Mouse (Mus musculus) neural tube, embryonic 15.5 days (tissue): ENCODE measurements at regions not wholly inside any gene's neighbourhood (a gene's known extent, or its start where the extent isn't known, plus 50 kb on each side); places are given as distances from the start of the nearest gene placed in this dataset.

Source experiments
- ATAC-seq: fragments of 200-750 bp; cut with Nextera tagmentation; 2 replicates; pipeline ENCODE4 v1.8.0; 2017; ENCODE audit warnings: mild to moderate bottlenecking, moderate TSS enrichment, moderate library complexity; ENCODE audit not compliant: low FRiP score
- H3K27ac ChIP-seq: fragments of 300-500 bp; sonication (generic); replicated peaks from 2 replicates; pipeline ENCODE4 v1.5.1; 2015; ENCODE audit warnings: mild to moderate bottlenecking, inconsistent platforms
- H3K27me3 ChIP-seq: fragments of 300-500 bp; sonication (generic); replicated peaks from 2 replicates; pipeline ENCODE4 v1.6.1; 2015; ENCODE audit warnings: inconsistent platforms
- H3K36me3 ChIP-seq: fragments of 300-500 bp; sonication (generic); 2 replicates; pipeline ENCODE4 v1.6.1; 2015; ENCODE audit warnings: inconsistent platforms
- H3K4me1 ChIP-seq: fragments of 300-500 bp; sonication (generic); 2 replicates; pipeline ENCODE4 v1.6.1; 2015; ENCODE audit warnings: inconsistent platforms
- H3K4me2 ChIP-seq: fragments of 300-500 bp; sonication (generic); 2 replicates; pipeline ENCODE4 v1.6.1; 2015; ENCODE audit warnings: inconsistent platforms, mild to moderate bottlenecking, moderate library complexity
- H3K4me3 ChIP-seq: fragments of 300-500 bp; sonication (generic); replicated peaks from 2 replicates; pipeline ENCODE4 v1.5.1; 2015; ENCODE audit warnings: mild to moderate bottlenecking, inconsistent platforms
- H3K9ac ChIP-seq: fragments of 300-500 bp; sonication (generic); replicated peaks from 2 replicates; pipeline ENCODE4 v1.6.1; 2015; ENCODE audit warnings: mild to moderate bottlenecking, inconsistent platforms
- H3K9me3 ChIP-seq: fragments of 300-500 bp; sonication (generic); replicated peaks from 2 replicates; pipeline ENCODE4 v1.6.1; 2016; ENCODE audit warnings: inconsistent platforms
- WGBS: fragments of 180-500 bp; shearing (Covaris S2); methylation state at CpG from one replicate; pipeline ENCODE4 v1.1.7; 2015; ENCODE audit warnings: mixed read lengths; 5-methylcytosine and 5-hydroxymethylcytosine counted together

- no peak overlapping the region for H3K9ac ChIP-seq
- WGBS: 62% methylated on average over 4 of the region's 4 CpGs
- ATAC-seq: peak; percentile 47; the same call in 1 of the 2 replicates
- H3K4me1 ChIP-seq: no peaks in the 10 kb centered on the region
- H3K9me3 ChIP-seq: no peaks in the 10 kb centered on the region
- no peaks in the 10 kb centered on the region for H3K36me3 ChIP-seq
- H3K4me2 ChIP-seq: no peak overlapping the region
- H3K27me3 ChIP-seq: no peaks in the 10 kb centered on the region
- no peak overlapping the region for H3K4me3 ChIP-seq
- H3K27ac ChIP-seq: no peak overlapping the region
Observed at GRCm38 (mm10) chr3:135971611-135972010, 146.5 kb downstream of the Slc39a8 start.

DNA sequence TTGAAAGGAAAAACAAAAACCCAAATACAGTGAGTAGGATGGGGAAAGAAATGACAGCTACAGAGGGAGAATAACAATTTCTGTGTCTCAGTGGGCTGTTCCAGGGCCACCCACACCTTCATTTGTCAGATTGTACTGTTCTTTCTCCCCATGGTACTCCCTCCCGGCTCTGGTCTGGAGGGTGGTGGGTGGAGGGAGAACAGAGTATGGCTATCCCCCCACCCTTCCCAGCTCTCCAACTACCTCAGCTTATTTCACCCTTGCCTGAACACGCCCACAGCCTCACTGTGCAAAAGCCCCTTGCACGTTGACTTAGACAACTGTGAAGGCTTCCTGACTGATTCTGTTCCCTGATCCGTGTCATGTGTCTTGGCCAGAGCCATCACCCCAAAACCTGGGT, 147.3 kb downstream of the Slc39a8 start:
- WGBS: 86% methylated on average over 4 of the region's 4 CpGs
- Histone ChIP-seq H3K36me3 (no peaks in the 10 kb centered on the region), H3K27ac (no peak overlapping the region), H3K4me1 (no peaks in the 10 kb centered on the region), H3K27me3 (no peaks in the 10 kb centered on the region), H3K4me3 (no peak overlapping the region), H3K9me3 (no peaks in the 10 kb centered on the region), H3K4me2 (no peak overlapping the region), H3K9ac (no peak overlapping the region)
- no peak for ATAC-seq

- no peaks in the 10 kb centered on the region for H3K27me3 ChIP-seq
- no peak overlapping the region for H3K27ac ChIP-seq
- ATAC-seq: no peak
- H3K9me3 ChIP-seq: no peaks in the 10 kb centered on the region
- no peaks in the 10 kb centered on the region for H3K36me3 ChIP-seq
- H3K4me3 ChIP-seq: no peak overlapping the region
- H3K4me2 ChIP-seq: no peak overlapping the region
- H3K9ac ChIP-seq: no peak overlapping the region
- WGBS: 86% methylated on average over 2 of the region's 2 CpGs
- H3K4me1 ChIP-seq: no peaks in the 10 kb centered on the region
Observed at GRCm38 (mm10) chr3:135973243-135973642, 148.2 kb downstream of the Slc39a8 start.

DNA sequence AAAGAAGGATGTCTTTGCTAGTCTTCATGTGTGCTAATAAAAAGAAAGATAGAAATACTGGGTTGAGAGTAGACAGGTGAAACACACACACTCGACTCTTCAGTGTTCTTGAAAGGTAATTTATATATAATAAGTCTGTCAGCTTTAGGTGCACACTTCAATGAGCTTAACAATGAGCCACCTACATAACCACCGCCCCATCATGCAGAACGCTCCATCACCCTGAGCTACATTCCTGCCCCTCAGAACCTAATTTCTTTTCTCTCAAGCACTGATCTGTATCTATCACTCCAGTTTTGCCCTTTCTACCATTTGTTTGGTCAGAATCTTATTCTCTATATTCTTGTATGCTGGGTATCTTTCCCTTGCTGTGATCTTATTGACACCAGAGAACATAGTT, 148.8 kb downstream of the Slc39a8 start:
- ATAC-seq: no peak
- 81% methylated on average over 3 of the region's 3 CpGs for WGBS
- no peak overlapping the region for H3K9ac ChIP-seq
- no peaks in the 10 kb centered on the region for H3K36me3 ChIP-seq
- no peaks in the 10 kb centered on the region for H3K27me3 ChIP-seq
- no peak overlapping the region for H3K27ac ChIP-seq
- no peak overlapping the region for H3K4me2 ChIP-seq
- no peak overlapping the region for H3K4me3 ChIP-seq
- H3K4me1 ChIP-seq: no peaks in the 10 kb centered on the region
- no peaks in the 10 kb centered on the region for H3K9me3 ChIP-seq

DNA sequence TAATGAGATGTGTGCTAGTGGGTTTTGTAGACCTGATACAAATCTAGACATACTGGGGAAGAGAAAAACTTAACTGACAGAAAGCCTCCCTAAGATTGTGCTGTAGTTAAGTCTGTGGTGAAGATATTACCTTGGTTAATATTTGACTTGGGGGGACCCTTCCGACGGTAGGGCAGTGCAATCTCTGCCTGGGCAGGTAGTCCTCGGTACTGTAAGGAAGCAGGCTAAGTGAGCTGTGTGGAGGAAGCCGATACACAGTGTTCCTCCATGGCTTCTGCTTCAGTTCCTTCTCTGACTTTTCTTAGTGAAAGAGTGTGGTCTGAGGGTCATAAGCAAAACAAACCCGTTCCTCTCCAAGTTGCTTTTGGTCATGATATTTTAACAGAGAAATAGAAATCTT, 149.7 kb downstream of the Slc39a8 start:
- ATAC-seq: no peak
- Histone ChIP-seq H3K27me3 (no peaks in the 10 kb centered on the region), H3K9ac (no peak overlapping the region), H3K4me3 (no peak overlapping the region), H3K27ac (no peak overlapping the region), H3K4me1 (no peaks in the 10 kb centered on the region), H3K9me3 (no peaks in the 10 kb centered on the region), H3K36me3 (no peaks in the 10 kb centered on the region), H3K4me2 (no peak overlapping the region)
- 90% methylated on average over 5 of the region's 5 CpGs for WGBS

DNA sequence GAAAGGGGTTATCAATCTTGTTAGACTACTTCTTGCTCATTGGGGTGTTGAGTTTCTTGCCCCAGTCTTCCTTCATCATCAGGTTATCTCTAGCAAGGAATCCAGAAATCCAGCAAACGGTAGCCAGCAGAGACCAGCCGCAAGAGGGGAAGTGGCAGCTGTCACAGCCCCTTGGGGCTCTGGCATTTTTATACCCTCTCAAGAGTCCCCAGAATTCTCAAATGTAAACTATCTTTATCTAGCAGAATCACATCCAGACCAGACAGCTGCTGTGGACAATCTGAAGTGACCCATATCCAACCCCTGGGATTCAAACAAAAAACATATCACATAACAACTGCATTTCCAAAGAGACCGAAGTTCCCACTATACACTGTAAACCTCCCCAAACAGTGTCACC, 162.1 kb downstream of the Slc39a8 start:
- Histone ChIP-seq H3K4me3 (no peak overlapping the region), H3K9ac (no peak overlapping the region), H3K27me3 (no peaks in the 10 kb centered on the region), H3K4me2 (no peak overlapping the region), H3K27ac (no peak overlapping the region), H3K4me1 (peaks cover 10% of the 10 kb centered on the region; the same call in 1 of the 2 replicates), H3K36me3 (no peaks in the 10 kb centered on the region), H3K9me3 (no peaks in the 10 kb centered on the region)
- ATAC-seq: no peak
- WGBS: 91% methylated on average over 3 of the region's 3 CpGs

DNA sequence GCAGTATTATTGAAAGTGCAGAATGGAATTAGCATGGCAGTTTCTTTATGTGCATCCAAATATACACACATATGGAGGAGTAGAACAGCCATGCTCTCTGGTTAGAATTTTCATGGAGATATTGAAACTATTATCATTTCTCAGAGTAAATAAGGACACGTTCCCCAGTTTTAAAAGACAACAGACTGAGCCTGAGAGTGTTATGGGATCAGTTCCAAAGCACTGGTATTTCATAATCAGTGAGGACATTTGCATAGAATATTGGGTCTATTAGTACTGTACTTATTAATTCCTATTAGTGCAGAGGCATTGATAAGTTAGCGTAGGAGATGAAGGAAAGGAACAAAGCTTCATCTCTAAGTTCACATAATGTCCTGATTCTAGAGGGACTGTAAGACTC, 164.2 kb downstream of the Slc39a8 start:
- WGBS: 84% methylated on average over 2 of the region's 2 CpGs
- Histone ChIP-seq H3K27ac (no peak overlapping the region), H3K9me3 (no peaks in the 10 kb centered on the region), H3K4me1 (peaks cover 10% of the 10 kb centered on the region; the same call in 1 of the 2 replicates), H3K27me3 (no peaks in the 10 kb centered on the region), H3K36me3 (no peaks in the 10 kb centered on the region), H3K4me2 (no peak overlapping the region), H3K4me3 (no peak overlapping the region), H3K9ac (no peak overlapping the region)
- ATAC-seq: no peak

DNA sequence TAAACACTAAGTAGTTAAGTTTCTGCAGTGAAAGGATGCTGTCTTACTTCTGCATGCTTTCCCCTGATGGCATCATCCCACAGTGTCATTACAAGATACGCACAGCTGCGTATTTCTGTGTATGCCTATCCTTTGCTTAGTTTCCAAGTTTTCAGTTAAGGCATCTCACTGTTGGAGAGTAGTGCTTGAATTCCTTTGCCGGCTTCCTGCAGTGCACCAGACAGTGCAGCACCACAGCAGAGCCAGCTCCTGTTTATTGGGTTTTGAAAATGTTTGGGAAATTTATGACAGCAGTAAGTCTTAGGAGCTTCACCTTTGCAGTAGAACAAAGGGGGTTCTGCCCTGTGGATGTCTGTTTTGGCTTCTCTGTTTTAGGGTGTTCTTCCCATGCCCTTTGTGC, 165.3 kb downstream of the Slc39a8 start:
- Histone ChIP-seq H3K4me3 (no peak overlapping the region), H3K27ac (no peak overlapping the region), H3K4me2 (no peak overlapping the region), H3K27me3 (no peaks in the 10 kb centered on the region), H3K9me3 (no peaks in the 10 kb centered on the region), H3K4me1 (peaks cover 10% of the 10 kb centered on the region; the same call in 1 of the 2 replicates), H3K9ac (no peak overlapping the region), H3K36me3 (no peaks in the 10 kb centered on the region)
- ATAC-seq: peak; percentile 63; the same call in 1 of the 2 replicates
- 59% methylated on average over 3 of the region's 3 CpGs for WGBS

DNA sequence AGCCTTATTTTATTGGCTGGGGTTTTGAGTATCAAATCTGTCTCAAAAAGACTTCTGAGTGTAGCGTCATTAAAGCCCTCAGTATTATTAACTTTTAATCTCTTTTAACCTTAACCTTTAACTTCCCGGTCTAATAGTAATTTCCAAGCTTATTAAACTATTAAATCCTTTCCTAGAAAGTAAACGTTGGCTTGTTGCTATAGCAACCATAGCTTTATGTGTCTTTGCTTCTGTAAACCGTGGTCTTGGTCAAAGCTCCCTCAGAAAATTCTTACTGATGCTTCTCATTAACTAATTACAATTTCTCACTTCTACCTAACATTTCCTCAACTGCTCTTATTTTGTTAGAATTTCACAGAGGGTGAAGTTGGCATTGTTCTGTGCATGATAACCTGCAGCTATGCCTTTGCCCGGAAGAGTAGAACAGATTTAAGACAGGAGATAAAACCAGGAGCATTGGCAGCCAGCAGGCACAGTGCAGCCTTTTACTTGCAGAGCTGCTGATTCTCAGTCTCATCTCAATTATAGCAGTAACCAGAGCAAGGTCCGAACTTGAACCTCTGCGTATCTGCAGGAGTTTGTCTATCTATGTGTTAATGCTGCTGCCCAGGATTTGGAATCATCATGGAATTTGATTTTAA, 165.9 kb downstream of the Slc39a8 start:
- Histone ChIP-seq H3K27me3 (no peaks in the 10 kb centered on the region), H3K4me1 (peaks cover 10% of the 10 kb centered on the region; the same call in 1 of the 2 replicates), H3K9me3 (no peaks in the 10 kb centered on the region), H3K4me2 (no peak overlapping the region), H3K27ac (0 out of 2 replicates have a peak overlapping the region, but pooled peaks have one; percentile 13), H3K9ac (no peak overlapping the region), H3K36me3 (no peaks in the 10 kb centered on the region), H3K4me3 (no peak overlapping the region)
- WGBS: 43% methylated on average over 7 of the region's 7 CpGs
- peak; percentile 53; the same call in 1 of the 2 replicates for ATAC-seq

GRCm38 (mm10) chr3:136000592-136001160, 175.6 kb downstream of the Slc39a8 start:
- Histone ChIP-seq H3K9me3 (no peaks in the 10 kb centered on the region), H3K27me3 (no peaks in the 10 kb centered on the region), H3K4me1 (no peaks in the 10 kb centered on the region), H3K4me2 (no peak overlapping the region), H3K4me3 (no peak overlapping the region), H3K27ac (no peak overlapping the region), H3K36me3 (no peaks in the 10 kb centered on the region), H3K9ac (no peak overlapping the region)
- no peak for ATAC-seq
- WGBS: 78% methylated on average over 1 of the region's 1 CpGs
